Mouse (Mus musculus): ENCODE data around the gene Usp22.
A peak's percentile ranks its signal among the peaks of the same experiment; 100 is the strongest.

- TF ChIP-seq CTCF (conservative IDR thresholded peaks at IDR 0.05 in 1 of 2, IDR thresholded peaks at IDR 0.05 in 1 of 2; ENCODE audit: low read depth in 2 of 2, low read length in 2 of 2) (no peak), POLR2A (IDR thresholded peaks at IDR 0.05; ENCODE audit: low read depth, low read length) (0 out of 2 replicates have a peak, but pooled peaks have one; percentile 9), BHLHE40 (IDR thresholded peaks at IDR 0.05; ENCODE audit: low read depth, low read length) (no peak), USF1 (IDR thresholded peaks at IDR 0.05; ENCODE audit: low read depth, low read length) (no peak), ZNF384 (IDR thresholded peaks at IDR 0.05; ENCODE audit: low read depth, low read length) (no peak), GABPA (IDR thresholded peaks at IDR 0.05; ENCODE audit: insufficient replicate concordance, low read depth, low read length) (no peak), EP300 (IDR thresholded peaks at IDR 0.05; ENCODE audit: low read length) (no peak), CHD1 (IDR thresholded peaks at IDR 0.05; ENCODE audit: low read depth, low read length) (no peak), ZKSCAN1 (IDR thresholded peaks at IDR 0.05; ENCODE audit: borderline replicate concordance, low read depth, low read length) (no peak), POLR2AphosphoS2 (IDR thresholded peaks at IDR 0.05; ENCODE audit: low read depth, low read length) (no peak), MAZ (IDR thresholded peaks at IDR 0.05; ENCODE audit: low read depth, low read length) (no peak), MAX (IDR thresholded peaks at IDR 0.05; ENCODE audit: low read length) (no peak), MEF2A (IDR thresholded peaks at IDR 0.05; ENCODE audit: borderline replicate concordance, low read depth, low read length) (0 out of 2 replicates have a peak, but pooled peaks have one; percentile 52), IRF4 (IDR thresholded peaks at IDR 0.05; ENCODE audit: low read depth, low read length) (no peak)
Measured at GRCm38 (mm10) chr11:61132943-61133342, 41.9 kb downstream of the Usp22 start.

Measured in CH12.LX (cell line).